Mouse (Mus musculus) mouse embryonic stem cell (cell line): ENCODE results near the gene Zfp964.
"Not testable (repeated sequence)": the region's sequence is repeated elsewhere in the genome, so short reads cannot be mapped to it uniquely, and the experiment has no call there.

ENCODE experiments used
- in situ Hi-C, 2 experiments: fragments of 300-500 bp; cut with MboI; formaldehyde crosslinking; loops; 1 replicate in 1 of 2; 3 replicates in 1 of 2; pipeline ENCODE4 v1.14.3; 2019 to 2020; ENCODE audit warnings: low sequenced_read_pairs in 2 of 2, low pct_unique_long_range_greater_than_20kb in 1 of 2, mixed read lengths in 1 of 2; ENCODE audit not compliant: unreplicated experiment in 1 of 2

Zfp964 gene

DNA sequence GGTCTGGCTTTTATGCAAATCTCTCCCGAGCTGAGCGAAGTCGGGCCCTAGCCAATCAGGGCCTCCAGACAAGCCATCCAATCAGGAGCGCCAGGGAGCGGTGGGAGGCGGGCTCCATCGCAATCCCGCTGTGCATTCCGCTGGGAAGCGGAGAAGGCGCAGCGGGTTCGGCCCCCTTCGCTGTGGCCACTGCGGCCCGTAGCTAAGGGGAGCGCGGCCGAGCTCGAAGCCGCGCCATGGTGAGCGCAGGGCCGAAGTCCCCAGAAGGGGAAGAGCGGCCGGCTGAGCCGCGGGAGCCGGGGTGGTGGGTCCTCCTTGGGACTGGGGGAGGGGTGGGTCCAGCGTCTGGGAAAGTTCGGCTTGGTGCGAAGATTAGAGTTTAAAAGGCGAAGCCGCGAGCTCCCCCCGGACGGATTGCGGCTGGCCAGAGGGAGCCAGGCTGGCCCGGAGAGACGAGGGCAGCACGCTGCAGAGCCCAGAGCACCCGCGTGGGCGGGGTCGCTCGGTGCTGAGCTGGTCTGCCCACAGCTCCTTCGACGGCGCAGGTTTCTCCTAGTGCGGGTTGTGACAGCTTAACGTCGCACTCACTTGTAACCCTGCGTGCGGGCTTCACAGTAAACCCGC is at the start of gene Zfp964:
Gene Zfp964 (plus strand): TSS at position 122 of the 624 bp plus-strand sequence.
- in situ Hi-C loops, result no loop called here

DNA sequence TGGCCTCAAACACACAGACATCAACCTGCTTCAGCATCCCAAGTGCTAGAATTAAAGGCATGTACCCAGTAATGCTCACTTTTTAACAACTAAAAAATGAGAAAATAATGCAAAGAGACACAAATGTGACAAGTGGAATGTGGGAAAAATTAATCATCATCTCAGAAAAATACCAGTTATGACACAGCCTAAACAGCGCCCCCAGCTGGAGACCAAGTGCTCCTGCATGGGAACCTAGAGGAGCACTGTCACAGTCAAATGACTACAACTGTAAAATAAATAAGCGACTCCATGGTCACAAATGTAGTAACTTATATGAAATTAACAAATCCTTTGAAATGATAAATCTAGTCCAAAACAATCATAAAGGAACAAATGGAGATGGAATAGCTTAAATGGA is 39.6 kb upstream of the Zfp964 start:
- in situ Hi-C loops, result no loop called here

DNA sequence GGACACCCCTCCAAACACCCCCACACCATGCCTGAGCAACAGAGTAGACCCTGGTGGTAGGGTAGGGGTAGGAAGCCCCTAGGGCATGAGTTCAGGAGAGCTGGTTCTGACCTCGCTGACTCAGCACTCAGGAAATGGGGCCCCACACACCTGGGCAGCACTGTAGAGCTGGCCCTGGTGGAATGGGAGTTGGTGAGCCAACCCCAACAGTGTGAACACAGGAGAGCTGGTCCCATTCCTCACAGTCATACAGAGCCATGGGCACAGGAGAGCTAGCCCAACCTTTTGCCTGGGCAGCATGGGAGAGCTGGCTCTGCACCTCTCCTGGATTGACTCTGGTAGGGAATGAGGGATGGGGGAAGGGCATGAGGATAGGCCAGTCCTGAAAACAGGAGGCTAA is 36.2 kb upstream of the Zfp964 start:
- in situ Hi-C loops, result no loop called here

DNA sequence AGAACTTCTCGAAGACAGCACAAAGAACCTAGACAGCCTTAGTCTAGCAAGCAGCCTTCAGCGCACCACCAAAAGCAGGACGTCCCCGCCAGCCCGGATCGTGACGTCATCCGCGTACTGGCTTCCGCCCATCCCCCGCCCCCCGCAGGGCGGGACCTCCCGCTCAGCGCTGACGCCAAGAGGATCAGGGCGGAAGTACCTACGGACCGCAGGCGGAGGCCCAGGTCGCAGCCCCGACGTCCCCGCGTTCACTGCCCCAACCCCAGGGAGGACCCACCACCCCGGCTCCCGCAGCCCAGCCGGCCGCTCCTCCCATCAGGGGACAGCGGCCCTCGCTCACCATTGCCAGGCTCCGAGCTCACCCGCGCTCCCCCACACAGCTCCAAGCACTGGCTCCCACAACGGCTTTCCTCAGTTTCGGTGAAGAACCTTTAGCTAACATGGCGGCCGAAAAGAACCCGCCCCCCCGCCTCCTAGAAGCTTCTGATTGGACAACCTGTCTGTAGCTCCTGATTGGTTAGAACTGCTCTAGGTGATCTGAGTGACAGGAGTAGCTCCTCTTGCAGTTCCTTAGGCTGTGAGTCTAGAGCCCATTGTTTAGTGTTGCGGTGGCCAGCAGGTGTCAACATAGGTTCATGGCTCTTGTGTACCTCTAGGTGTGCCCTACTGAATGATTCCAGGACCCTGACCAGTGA is 29.0 kb upstream of the Zfp964 start, which contains the start of gene Zfp868:
Gene Zfp868 (minus strand): TSS at position 454 of the 695 bp plus-strand sequence.
- in situ Hi-C loops, result loop anchor here (25.0 kb wide), 2 partner anchors 212 to 237 kb away; partner anchors contain the start of gene Pbx4 (in 1 of the 2)

DNA sequence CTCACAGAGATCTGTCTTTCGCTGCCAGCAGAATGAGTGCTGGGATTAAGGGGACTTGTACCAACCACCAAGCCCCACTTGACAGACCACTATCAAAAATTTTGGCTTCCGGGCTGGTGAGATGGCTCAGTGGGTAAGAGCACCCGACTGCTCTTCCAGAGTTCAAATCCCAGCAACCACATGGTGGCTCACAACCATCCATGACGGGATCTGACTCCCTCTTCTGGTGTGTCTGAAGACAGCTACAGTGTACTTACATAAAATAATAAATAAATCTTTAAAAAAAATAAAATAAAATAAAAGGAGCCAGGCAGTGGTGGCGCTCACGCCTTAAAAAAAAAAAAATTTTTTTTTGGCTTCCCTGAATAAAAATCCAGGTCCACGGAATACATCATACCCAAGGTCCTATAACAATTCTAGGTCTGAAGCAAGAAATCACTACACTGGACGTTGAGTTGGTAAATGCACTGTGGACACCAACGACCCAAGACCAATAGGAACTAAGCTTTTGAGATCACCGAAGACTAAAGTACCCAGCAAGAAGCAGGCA is 396 bp upstream of the Zfp964 start:
- in situ Hi-C loops, result no loop called here

DNA sequence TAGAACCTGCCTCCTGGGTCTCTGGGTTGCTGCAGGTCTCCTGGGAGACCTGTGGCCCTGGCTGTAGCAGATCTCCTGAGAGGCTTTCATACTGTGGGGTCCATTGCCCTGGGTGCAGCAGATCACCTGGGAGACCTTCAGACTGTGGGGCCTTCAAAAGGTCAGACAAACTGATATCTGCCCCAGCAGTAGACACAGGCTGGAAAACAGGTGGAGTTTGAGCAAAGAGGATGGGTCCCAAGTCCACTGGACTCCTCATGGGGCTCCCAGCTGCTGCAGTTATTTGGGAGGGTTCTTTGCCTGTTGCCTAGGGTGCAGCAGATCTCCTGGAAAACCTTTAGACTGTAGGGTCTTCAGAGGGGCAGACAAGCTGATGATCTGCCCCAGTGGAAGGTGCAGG is 7.0 kb downstream of the Zfp964 start:
- in situ Hi-C loops, result no loop called here

DNA sequence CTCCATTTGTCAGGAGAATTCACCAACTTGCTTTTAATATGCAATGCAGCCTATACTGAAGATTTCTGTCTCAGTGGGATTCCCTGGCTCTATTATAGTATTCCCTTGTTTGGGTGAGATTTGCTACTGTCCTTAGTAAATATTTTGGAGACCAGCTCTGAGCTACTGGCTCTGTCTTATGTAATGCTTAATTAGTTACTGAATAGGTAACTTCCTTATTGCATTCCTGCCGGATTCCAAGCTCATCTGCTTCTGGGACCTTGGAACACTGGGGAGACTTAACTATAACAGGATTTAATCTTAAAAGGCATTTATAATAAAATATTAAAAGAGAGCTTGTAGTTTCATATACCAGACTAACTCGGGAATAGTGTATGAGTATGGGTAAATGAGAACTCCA is 10.8 kb downstream of the Zfp964 start:
- in situ Hi-C loops, result not testable (repeated sequence)

DNA sequence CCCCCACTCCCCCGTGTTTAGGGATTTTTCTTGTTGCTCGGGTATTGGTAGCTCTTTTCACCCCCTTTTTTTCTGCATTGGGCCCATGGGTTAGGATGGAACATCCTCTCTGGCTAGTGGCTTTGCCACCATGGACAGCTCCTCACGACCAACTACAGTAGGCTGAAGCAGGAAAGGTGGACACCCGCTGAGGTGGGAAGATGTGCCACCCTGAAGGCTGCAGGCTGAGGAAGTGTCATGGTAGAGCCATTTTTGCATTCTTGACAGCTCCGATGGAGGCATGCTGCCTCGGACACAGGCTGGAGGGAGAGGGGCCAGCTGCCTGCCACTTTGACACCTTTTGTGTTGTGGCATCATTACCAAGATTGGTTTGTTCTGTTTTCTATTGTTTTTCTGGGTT is 47.5 kb downstream of the Zfp964 start:
- in situ Hi-C loops, result no loop called here

DNA sequence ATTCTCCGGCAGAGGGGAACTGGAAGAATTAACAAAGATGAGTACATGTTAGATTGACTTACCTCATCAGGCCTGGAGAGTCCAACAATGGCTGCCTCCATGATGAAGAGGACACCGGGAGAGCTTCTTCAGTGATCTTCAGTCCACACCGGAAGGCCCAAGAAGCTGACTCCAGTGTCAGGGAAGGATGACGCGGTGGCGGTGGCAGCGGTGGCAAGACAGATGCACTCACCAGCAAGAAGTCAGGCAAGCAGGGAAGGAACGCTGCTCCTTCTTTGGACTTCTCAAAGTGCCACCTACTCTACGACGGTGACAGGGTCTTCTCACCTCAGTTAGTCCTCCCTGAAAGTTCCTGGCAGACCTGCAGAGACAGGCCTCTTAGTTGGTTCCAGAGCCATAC is 56.3 kb downstream of the Zfp964 start, which contains the start of gene Zfp869:
Gene Zfp869 (minus strand): TSS at position 101 of the 400 bp plus-strand sequence.
- in situ Hi-C loops, result not testable (repeated sequence)

DNA sequence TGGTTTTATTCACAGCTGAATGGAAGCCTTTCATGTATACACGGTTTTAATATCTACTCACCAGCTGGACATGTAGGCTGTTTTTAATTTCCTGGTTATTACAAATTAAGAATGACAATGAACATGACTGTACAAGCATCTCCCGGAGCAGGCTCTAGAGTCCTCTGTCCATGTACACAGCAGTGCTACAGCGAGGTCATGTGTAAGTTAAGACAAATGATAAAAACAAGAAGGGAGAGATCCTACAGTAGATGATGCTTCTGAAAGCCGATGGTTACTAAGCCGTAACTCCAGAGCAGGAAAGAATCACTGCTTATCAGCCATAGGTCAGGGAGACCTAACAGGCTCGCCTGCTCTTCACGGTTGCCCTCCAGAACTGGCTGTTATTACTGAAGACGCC is 59.2 kb downstream of the Zfp964 start:
- in situ Hi-C loops, result no loop called here

DNA sequence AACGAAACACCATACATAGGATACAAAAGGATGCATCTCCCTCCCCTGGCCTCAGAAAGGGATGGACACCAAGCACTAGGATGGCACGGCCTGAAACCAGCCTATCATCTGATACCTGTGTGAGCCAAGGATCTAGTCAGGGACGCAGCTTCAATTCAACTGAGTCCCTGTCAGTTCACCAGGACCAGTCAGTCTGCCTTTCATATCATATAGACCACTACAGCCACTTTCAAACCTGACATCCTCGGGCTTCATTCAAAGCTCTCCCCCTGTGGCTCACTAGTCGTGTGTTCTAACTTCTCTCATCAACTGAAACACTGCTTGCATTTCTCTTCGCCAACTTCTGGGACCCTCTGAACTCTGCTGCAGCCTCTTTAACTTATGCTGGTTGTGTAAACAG is 61.1 kb downstream of the Zfp964 start:
- in situ Hi-C loops, result no loop called here
